27 mouse cellular contexts compared by ENCODE assay signal in the genomic region with DNA sequence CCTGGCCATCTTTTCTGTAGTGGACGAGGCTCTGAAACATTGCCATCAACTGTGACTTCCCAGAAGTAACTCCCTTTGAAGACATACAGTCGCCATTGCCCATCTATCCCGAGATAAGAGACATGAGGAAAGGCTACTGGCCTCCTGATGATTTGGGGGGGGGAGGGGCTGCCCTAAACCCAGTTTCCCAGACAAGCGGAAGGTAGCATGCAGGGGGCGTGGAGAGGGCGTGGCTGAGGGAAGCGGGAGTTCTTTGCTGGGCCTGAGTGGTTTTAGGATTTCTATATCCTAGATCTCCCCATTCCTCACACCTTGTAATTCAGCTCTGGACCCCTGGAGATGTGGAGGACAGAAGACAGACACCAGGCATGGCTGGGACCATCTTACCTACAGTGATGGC. TPM values are rescaled to one million over a fixed set of nuclear protein-coding genes. Genes with fewer than 3 reads are reported as not detected.
DNase-seq lines count a peak whose midpoint lies in the region; ATAC-seq lines count a peak whose summit lies in the region.
"Had no signal": no experiment of that assay in that cellular context is flagged by ENCODE, and none has a peak within 500 bp of the region (broad histone marks: within the 10 kb centered on the region; RNA-seq: fewer than 3 reads in every experiment).

No protein-coding gene starts in this region.

- no peak overlapping the region for H3K27ac ChIP-seq in heart, embryonic 13.5 days (replicated peaks)
- H3K27ac ChIP-seq in liver, embryonic 11.5 days (ENCODE audit: low read depth, low read length): no peak overlapping the region
- H3K27ac ChIP-seq: embryonic facial prominence, embryonic 13.5 days; forebrain, embryonic 12.5 days; heart, embryonic 15.5 days; liver, embryonic 15.5 days; lung, embryonic 15.5 days; macrophage; neural tube, embryonic 15.5 days had no signal

- 0 out of 2 replicates have a peak overlapping the region, but pooled peaks have one; percentile 7 for H3K4me2 ChIP-seq in heart, embryonic 13.5 days
- no peak overlapping the region for H3K4me2 ChIP-seq in liver, embryonic 11.5 days
- H3K4me2 ChIP-seq: midbrain, embryonic 11.5 days had no signal

- H3K27me3 ChIP-seq in heart, embryonic 13.5 days (replicated peaks): peaks cover 57% of the 10 kb centered on the region
- peaks cover 64% of the 10 kb centered on the region for H3K27me3 ChIP-seq in liver, embryonic 11.5 days (replicated peaks; ENCODE audit: control insufficient read depth, insufficient read depth, low read length)

- H3K36me3 ChIP-seq in heart, embryonic 13.5 days: no peaks in the 10 kb centered on the region
- H3K36me3 ChIP-seq in liver, embryonic 11.5 days (ENCODE audit: control insufficient read depth, insufficient read depth, low read length): no peaks in the 10 kb centered on the region
- H3K36me3 ChIP-seq: embryonic facial prominence, embryonic 13.5 days; forebrain, embryonic 12.5 days; heart, embryonic 15.5 days; liver, embryonic 15.5 days; lung, embryonic 15.5 days; neural tube, embryonic 15.5 days had no signal

- no peak overlapping the region for H3K4me3 ChIP-seq in heart, embryonic 13.5 days
- no peak overlapping the region for H3K4me3 ChIP-seq in liver, embryonic 11.5 days (ENCODE audit: low read depth, low read length)
- H3K4me3 ChIP-seq: erythroblast, embryonic 14.5 days; forebrain, embryonic 12.5 days; liver, embryonic 15.5 days; lung, embryonic 15.5 days had no signal

- peaks cover 68% of the 10 kb centered on the region for H3K4me1 ChIP-seq in heart, embryonic 13.5 days
- H3K4me1 ChIP-seq in liver, embryonic 11.5 days (replicated peaks; ENCODE audit: control insufficient read depth, insufficient read depth, low read length): peaks cover 17% of the 10 kb centered on the region

- no peak for ATAC-seq in heart, embryonic 13.5 days (ENCODE audit: extremely low read depth, insufficient number of reproducible peaks, low FRiP score, low TSS enrichment)
- ATAC-seq in liver, embryonic 11.5 days (replicated peaks; ENCODE audit: low FRiP score): no peak

- 3% methylated on average over 7 of the region's 7 CpGs for WGBS in heart, embryonic 13.5 days
- WGBS in liver, embryonic 11.5 days: 4% methylated on average over 7 of the region's 7 CpGs

- no peaks in the 10 kb centered on the region for H3K9me3 ChIP-seq in heart, embryonic 13.5 days
- H3K9me3 ChIP-seq in liver, embryonic 11.5 days (ENCODE audit: control insufficient read depth, low read length): no peaks in the 10 kb centered on the region
- H3K9me3 ChIP-seq: embryonic facial prominence, embryonic 13.5 days; forebrain, embryonic 12.5 days; heart, embryonic 15.5 days; liver, embryonic 15.5 days; lung, embryonic 15.5 days; neural tube, embryonic 15.5 days had no signal

- DNase-seq in heart, adult 18-20 months: no peak
- DNase-seq in liver (peak; percentile 31), ZHBTc4 (ENCODE audit: low read depth, low spot score) (peak; percentile 54)
- no peak for DNase-seq in liver, embryonic 11.5 days (ENCODE audit: low spot score)
- DNase-seq in adrenal gland, postnatal 10 days: no peak
- no peak for DNase-seq in adrenal gland, adult 8-10 months
- DNase-seq: B cell, adult 2 months; cerebellum, adult 11-12 months; gastrocnemius, postnatal 36 days; kidney, adult 2 months; right cerebral cortex, adult 18-20 months; right cerebral cortex, postnatal 4 days; thymus, postnatal 14 days had no signal

- no peak overlapping the region; the same call in 1 of the 2 replicates for H3K9ac ChIP-seq in heart, embryonic 13.5 days
- no peak overlapping the region for H3K9ac ChIP-seq in liver, embryonic 11.5 days (ENCODE audit: low read depth, low read length)
- H3K9ac ChIP-seq: forebrain, embryonic 12.5 days; liver, embryonic 15.5 days; lung, embryonic 15.5 days; neural tube, embryonic 15.5 days had no signal

RNA-seq across cellular contexts. Expression of gene 1700020L24Rik, which starts 6.3 kb away (rescaled TPM):
- 1.4 and 2.1 TPM in 2 replicates for polyA plus RNA-seq in heart, embryonic 13.5 days (2015; fragmentation: Nextera tagmentation; extraction: Ambion mirVana)
- total RNA-seq in heart, adult 18-20 months (2021): not detected
- polyA plus RNA-seq in liver, embryonic 11.5 days (2014; fragmentation: Nextera tagmentation; extraction: Ambion mirVana): 0.49 and 0.82 TPM in 2 replicates
- total RNA-seq in adrenal gland, postnatal 10 days (2021): 1 to 10 TPM in 1 of 2 experiments, under 1 TPM in 1; 0.30 to 1.4 TPM
- total RNA-seq in adrenal gland, adult 8-10 months (2022): under 1 TPM in 1 of 4 experiments, not detected in 3; 0.89 TPM
- total RNA-seq: gastrocnemius, postnatal 36 days; left cerebral cortex, postnatal 14 days; midbrain, postnatal 0 days had no signal
- polyA plus RNA-seq: erythroblast, embryonic 14.5 days; macrophage had no signal

RNA-seq across cellular contexts. Expression of gene Gas2l2, which starts 14.6 kb away (rescaled TPM):
- polyA plus RNA-seq in heart, embryonic 13.5 days (2015; fragmentation: Nextera tagmentation; extraction: Ambion mirVana): 0.11 TPM in 1 of 2 replicates, not detected in the other
- total RNA-seq in heart, adult 18-20 months (2021): not detected
- not detected in 2 replicates for polyA plus RNA-seq in liver, embryonic 11.5 days (2014; fragmentation: Nextera tagmentation; extraction: Ambion mirVana)
- total RNA-seq in adrenal gland, postnatal 10 days (2021): not detected
- total RNA-seq in adrenal gland, adult 8-10 months (2022): under 1 TPM in 1 of 4 experiments, not detected in 3; 0.19 TPM
- total RNA-seq: CH12.LX; gastrocnemius, postnatal 36 days had no signal
- polyA plus RNA-seq: erythroblast, embryonic 14.5 days; kidney, adult 2 months; liver, embryonic 15.5 days; macrophage; midbrain, embryonic 11.5 days; stomach, embryonic 14.5 days had no signal

RNA-seq across cellular contexts. Expression of gene Mmp28, which starts 19.0 kb away (rescaled TPM):
- 2.5 and 2.7 TPM in 2 replicates for polyA plus RNA-seq in heart, embryonic 13.5 days (2015; fragmentation: Nextera tagmentation; extraction: Ambion mirVana)
- 1 to 10 TPM; 3.0 to 4.7 TPM for total RNA-seq in heart, adult 18-20 months (2021)
- polyA plus RNA-seq in liver, embryonic 11.5 days (2014; fragmentation: Nextera tagmentation; extraction: Ambion mirVana): 0.71 and 0.88 TPM in 2 replicates
- total RNA-seq in adrenal gland, postnatal 10 days (2021): 10 to 100 TPM in 1 of 2 experiments, 1 to 10 TPM in 1; 9.8 to 15.1 TPM
- total RNA-seq in adrenal gland, adult 8-10 months (2022): 10 to 100 TPM; 15.5 to 19.1 (median 17.8) TPM
- polyA plus RNA-seq: erythroblast, embryonic 14.5 days had no signal

RNA-seq across cellular contexts. Expression of gene Taf15, which starts 29.1 kb away (rescaled TPM):
- 9.7 and 10.5 TPM in 2 replicates for polyA plus RNA-seq in heart, embryonic 13.5 days (2015; fragmentation: Nextera tagmentation; extraction: Ambion mirVana)
- 10 to 100 TPM; 34.2 to 41.5 TPM for total RNA-seq in heart, adult 18-20 months (2021)
- 6.0 and 6.6 TPM in 2 replicates for polyA plus RNA-seq in liver, embryonic 11.5 days (2014; fragmentation: Nextera tagmentation; extraction: Ambion mirVana)
- total RNA-seq in adrenal gland, postnatal 10 days (2021): 10 to 100 TPM; 54.9 to 58.4 TPM
- 10 to 100 TPM; 58.3 to 80.5 (median 68.7) TPM for total RNA-seq in adrenal gland, adult 8-10 months (2022)

RNA-seq across cellular contexts. Expression of gene Rasl10b, which starts 34.9 kb away (rescaled TPM):
- 7.2 and 7.3 TPM in 2 replicates for polyA plus RNA-seq in heart, embryonic 13.5 days (2015; fragmentation: Nextera tagmentation; extraction: Ambion mirVana)
- total RNA-seq in heart, adult 18-20 months (2021): 10 to 100 TPM; 74.9 to 78.3 TPM
- polyA plus RNA-seq in liver, embryonic 11.5 days (2014; fragmentation: Nextera tagmentation; extraction: Ambion mirVana): 0.40 and 1.5 TPM in 2 replicates
- 1 to 10 TPM; 8.5 to 9.1 TPM for total RNA-seq in adrenal gland, postnatal 10 days (2021)
- total RNA-seq in adrenal gland, adult 8-10 months (2022): 10 to 100 TPM; 15.9 to 21.1 (median 17.8) TPM
- polyA plus RNA-seq: erythroblast, embryonic 14.5 days had no signal

Comparison
In these comparisons a context has a peak if more than half of its experiments do, and no peak if none do; other contexts are left out.
1. DNase-seq: peak in liver (single experiment) and ZHBTc4 (single experiment); none in heart, adult 18-20 months (0 of 2), liver, embryonic 11.5 days (single experiment), adrenal gland, postnatal 10 days (single experiment) and adrenal gland, adult 8-10 months (single experiment).